18 mouse cellular contexts compared by ENCODE assay signal in genomic region chr19:56838942-56839706, GRCm38 (mm10). TPM values are rescaled to one million over a fixed set of nuclear protein-coding genes. Genes with fewer than 3 reads are reported as not detected.
DNase-seq lines count a peak whose midpoint lies in the region; ATAC-seq and TF ChIP-seq lines count a peak whose summit lies in the region.
"Had no signal": no experiment of that assay in that cellular context is flagged by ENCODE, and none has a peak within 500 bp of the region (broad histone marks: within the 10 kb centered on the region; RNA-seq: fewer than 3 reads in every experiment).

No protein-coding gene starts in this region.

- no peaks in the 10 kb centered on the region for H3K9me3 ChIP-seq in lung, embryonic 14.5 days (ENCODE audit: low read depth, low read length)
- H3K9me3 ChIP-seq in limb, embryonic 14.5 days (ENCODE audit: control insufficient read depth, low read length), result no peaks in the 10 kb centered on the region
- H3K9me3 ChIP-seq: midbrain, embryonic 15.5 days; neural tube, embryonic 13.5 days had no signal

- H3K4me1 ChIP-seq in lung, embryonic 14.5 days (ENCODE audit: insufficient read depth), result 0 out of 2 replicates have a peak, but pooled peaks cover 11% of the 10 kb centered on the region
- H3K4me1 ChIP-seq in embryonic fibroblast, embryonic 13.5 days (ENCODE audit: control insufficient read depth, insufficient read depth, low read length), result no peaks in the 10 kb centered on the region
- H3K4me1 ChIP-seq in limb, embryonic 14.5 days (ENCODE audit: control insufficient read depth, insufficient read depth, low read length), result peaks cover 5% of the 10 kb centered on the region; the same call in 1 of the 2 replicates
- H3K4me1 ChIP-seq: midbrain, embryonic 15.5 days had no signal

- TF ChIP-seq CTCF in lung, embryonic 14.5 days (IDR thresholded peaks at IDR 0.05; ENCODE audit: low read depth), result peak; percentile 31
- TF ChIP-seq CTCF in embryonic fibroblast, embryonic 13.5 days (IDR thresholded peaks at IDR 0.05; ENCODE audit: borderline replicate concordance, insufficient read depth, low read length), result peak; percentile 21; the same call in 1 of the 2 replicates

- DNase-seq in gastrocnemius, adult 18-20 months (ENCODE audit: low spot score), result peak; percentile 32
- DNase-seq in gastrocnemius, postnatal 4 days (ENCODE audit: low spot score in 2 of 2), result no peak
- no peak for DNase-seq in lung, embryonic 14.5 days
- DNase-seq in lung, postnatal 25 days (ENCODE audit: low spot score), result no peak
- no peak for DNase-seq in limb, embryonic 14.5 days (ENCODE audit: low spot score)
- no peak for DNase-seq in cerebellum, postnatal 14 days
- DNase-seq in layer of hippocampus, adult 18-20 months (ENCODE audit: low spot score in 2 of 2), result no peak
- DNase-seq: B cell, adult 2 months; kidney, postnatal 36 days; right cerebral cortex, adult 18-20 months; thymus, postnatal 14 days had no signal

- H3K27ac ChIP-seq in lung, embryonic 14.5 days (ENCODE audit: low read depth), result no peak overlapping the region
- no peak overlapping the region for H3K27ac ChIP-seq in embryonic fibroblast, embryonic 13.5 days (ENCODE audit: insufficient read depth, low read length)
- no peak overlapping the region for H3K27ac ChIP-seq in limb, embryonic 14.5 days (replicated peaks; ENCODE audit: low read depth, low read length)
- H3K27ac ChIP-seq: midbrain, embryonic 15.5 days; neural tube, embryonic 13.5 days had no signal

- H3K36me3 ChIP-seq in lung, embryonic 14.5 days (ENCODE audit: insufficient read depth), result no peaks in the 10 kb centered on the region
- H3K36me3 ChIP-seq in limb, embryonic 14.5 days (ENCODE audit: control insufficient read depth, insufficient read depth, low read length), result no peaks in the 10 kb centered on the region
- H3K36me3 ChIP-seq: midbrain, embryonic 15.5 days; neural tube, embryonic 13.5 days had no signal

- no peak overlapping the region for H3K4me3 ChIP-seq in lung, embryonic 14.5 days (ENCODE audit: low read depth, low read length)
- no peak overlapping the region for H3K4me3 ChIP-seq in embryonic fibroblast, embryonic 13.5 days (ENCODE audit: insufficient read depth, low read length)
- H3K4me3 ChIP-seq in limb, embryonic 14.5 days (replicated peaks; ENCODE audit: low read length), result no peak overlapping the region
- H3K4me3 ChIP-seq: midbrain, embryonic 15.5 days; neural tube, embryonic 13.5 days had no signal

- no peak overlapping the region for H3K4me2 ChIP-seq in lung, embryonic 14.5 days
- H3K4me2 ChIP-seq in limb, embryonic 14.5 days (replicated peaks; ENCODE audit: low read depth, low read length, severe bottlenecking), result no peak overlapping the region
- H3K4me2 ChIP-seq: liver, embryonic 11.5 days; midbrain, embryonic 15.5 days; neural tube, embryonic 13.5 days had no signal

- peak; percentile 47; the same call in 1 of the 2 replicates for ATAC-seq in lung, embryonic 14.5 days (ENCODE audit: insufficient read depth)
- peak; percentile 57; the same call in 1 of the 2 replicates for ATAC-seq in limb, embryonic 14.5 days (ENCODE audit: low FRiP score, low read depth)
- ATAC-seq: midbrain, embryonic 15.5 days had no signal

- WGBS in lung, embryonic 14.5 days, result 69% methylated on average over 17 of the region's 17 CpGs
- WGBS in limb, embryonic 14.5 days, result 30% methylated on average over 17 of the region's 17 CpGs

- TF ChIP-seq POLR2A in embryonic fibroblast, embryonic 13.5 days (IDR thresholded peaks at IDR 0.05; ENCODE audit: low read depth, low read length), result no peak
- TF ChIP-seq POLR2A in limb, embryonic 14.5 days (IDR thresholded peaks at IDR 0.05; ENCODE audit: borderline replicate concordance, extremely low read depth, insufficient read depth, insufficient read length), result no peak

- no peaks in the 10 kb centered on the region for H3K27me3 ChIP-seq in lung, embryonic 14.5 days (ENCODE audit: insufficient read depth, low read length)
- no peaks in the 10 kb centered on the region for H3K27me3 ChIP-seq in limb, embryonic 14.5 days (ENCODE audit: control insufficient read depth, insufficient read depth, low read length)
- H3K27me3 ChIP-seq: midbrain, embryonic 15.5 days; neural tube, embryonic 13.5 days had no signal

- no peak overlapping the region for H3K9ac ChIP-seq in lung, embryonic 14.5 days
- H3K9ac ChIP-seq in limb, embryonic 14.5 days (ENCODE audit: low read depth, low read length, severe bottlenecking), result no peak overlapping the region
- H3K9ac ChIP-seq: midbrain, embryonic 15.5 days; neural tube, embryonic 13.5 days had no signal

RNA-seq across cellular contexts. Expression of gene Tdrd1, which starts 13.1 kb away (rescaled TPM):
- total RNA-seq in gastrocnemius, adult 18-20 months (2021), result not detected
- total RNA-seq in gastrocnemius, postnatal 4 days (2021), result under 1 TPM; 0.23 to 0.29 TPM
- 1.3 and 2.0 TPM in 2 replicates for polyA plus RNA-seq in lung, embryonic 14.5 days (2014; fragmentation: Nextera tagmentation; extraction: Ambion mirVana)
- polyA plus RNA-seq in embryonic fibroblast, embryonic 13.5 days (2011; ENCODE audit: insufficient read length, low read depth, missing spikeins), result 0.18 TPM in 2 replicates
- 2.6 and 3.3 TPM in 2 replicates for polyA plus RNA-seq in limb, embryonic 14.5 days (2012; rRNA removed)
- 2.2 and 3.9 TPM in 2 replicates for polyA plus RNA-seq in limb, embryonic 14.5 days (2014; fragmentation: Nextera tagmentation; extraction: Ambion mirVana)
- total RNA-seq in layer of hippocampus, adult 18-20 months (2021), result under 1 TPM; 0.37 to 0.71 TPM
- total RNA-seq: heart, postnatal 36 days; MEL had no signal

RNA-seq across cellular contexts. Expression of gene Ccdc186, which starts 17.1 kb away (rescaled TPM):
- 10 to 100 TPM; 24.8 to 25.6 TPM for total RNA-seq in gastrocnemius, adult 18-20 months (2021)
- 10 to 100 TPM; 29.2 to 36.1 TPM for total RNA-seq in gastrocnemius, postnatal 4 days (2021)
- 25.0 and 25.2 TPM in 2 replicates for polyA plus RNA-seq in lung, embryonic 14.5 days (2014; fragmentation: Nextera tagmentation; extraction: Ambion mirVana)
- 53.3 and 70.3 TPM in 2 replicates for polyA plus RNA-seq in embryonic fibroblast, embryonic 13.5 days (2011; ENCODE audit: insufficient read length, low read depth, missing spikeins)
- polyA plus RNA-seq in limb, embryonic 14.5 days (2012; rRNA removed), result 15.4 and 16.0 TPM in 2 replicates
- polyA plus RNA-seq in limb, embryonic 14.5 days (2014; fragmentation: Nextera tagmentation; extraction: Ambion mirVana), result 23.4 and 24.0 TPM in 2 replicates
- 10 to 100 TPM; 51.0 to 51.4 TPM for total RNA-seq in layer of hippocampus, adult 18-20 months (2021)

RNA-seq across cellular contexts. Expression of gene Vwa2, which starts 34.9 kb away (rescaled TPM):
- total RNA-seq in gastrocnemius, adult 18-20 months (2021), result not detected
- under 1 TPM in 1 of 2 experiments, not detected in 1; 0.05 TPM for total RNA-seq in gastrocnemius, postnatal 4 days (2021)
- polyA plus RNA-seq in lung, embryonic 14.5 days (2014; fragmentation: Nextera tagmentation; extraction: Ambion mirVana), result 10.3 and 11.5 TPM in 2 replicates
- not detected in 2 replicates for polyA plus RNA-seq in embryonic fibroblast, embryonic 13.5 days (2011; ENCODE audit: insufficient read length, low read depth, missing spikeins)
- polyA plus RNA-seq in limb, embryonic 14.5 days (2012; rRNA removed), result 5.9 and 6.4 TPM in 2 replicates
- 4.3 and 5.6 TPM in 2 replicates for polyA plus RNA-seq in limb, embryonic 14.5 days (2014; fragmentation: Nextera tagmentation; extraction: Ambion mirVana)
- total RNA-seq in layer of hippocampus, adult 18-20 months (2021), result under 1 TPM in 1 of 2 experiments, not detected in 1; 0.13 TPM
- total RNA-seq: heart, postnatal 36 days; left cerebral cortex, adult 18-20 months; MEL had no signal
